Mouse (Mus musculus): ENCODE measurements around the gene Def8. TPM values are rescaled to one million over a fixed set of nuclear protein-coding genes. Genes with fewer than 3 reads are reported as not detected.

Gene Def8
- polyA plus RNA-seq, 1 experiment: 30.8 TPM

- Histone ChIP-seq H3K4me1 (ENCODE audit: control insufficient read depth, insufficient read depth, low read length) (peaks cover 17% of the 10 kb centered on the region), H3K4me3 (ENCODE audit: insufficient read depth, low read length) (peak overlapping the region; percentile 77), H3K27ac (ENCODE audit: insufficient read depth, low read depth, low read length) (peak overlapping the region; percentile 77)
- TF ChIP-seq POLR2A (IDR thresholded peaks at IDR 0.05; ENCODE audit: borderline replicate concordance, low read depth, low read length) (no peak), CTCF (IDR thresholded peaks at IDR 0.05; ENCODE audit: low read depth, low read length) (no peak)
These were observed 55.3 kb downstream of the Def8 start for GRCm38 (mm10) chr8:123478456-123479218.

DNA sequence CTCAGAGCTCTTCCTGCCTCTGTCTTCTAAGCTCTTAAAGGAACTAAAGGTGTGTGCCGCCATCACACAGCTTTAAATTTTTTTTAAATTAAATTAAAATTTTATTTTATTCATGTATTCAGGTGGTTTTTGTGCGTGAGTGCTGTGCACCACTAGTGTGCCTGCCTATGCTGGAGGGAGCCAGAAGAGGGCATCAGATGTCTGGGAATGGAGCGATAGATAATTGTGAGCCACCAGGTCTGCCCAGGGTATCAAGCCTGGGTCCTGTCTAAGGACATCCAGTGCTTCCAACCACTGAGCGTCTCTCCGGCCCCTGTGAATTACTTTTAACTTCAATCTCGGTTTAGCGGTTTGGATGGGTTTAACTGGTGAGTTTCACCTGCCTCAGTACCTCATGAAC is 59.3 kb downstream of the Def8 start:
- no peak overlapping the region for H3K4me3 ChIP-seq (ENCODE audit: insufficient read depth, low read length)
- H3K4me1 ChIP-seq (ENCODE audit: control insufficient read depth, insufficient read depth, low read length): peaks cover 5% of the 10 kb centered on the region
- H3K27ac ChIP-seq (ENCODE audit: insufficient read depth, low read depth, low read length): no peak overlapping the region
- TF ChIP-seq POLR2A (IDR thresholded peaks at IDR 0.05; ENCODE audit: borderline replicate concordance, low read depth, low read length) (no peak), CTCF (IDR thresholded peaks at IDR 0.05; ENCODE audit: low read depth, low read length) (no peak)

GRCm38 (mm10) chr8:123491280-123492075 is 68.2 kb downstream of the Def8 start:
- H3K27ac ChIP-seq (ENCODE audit: insufficient read depth, low read depth, low read length): no peak overlapping the region
- no peaks in the 10 kb centered on the region for H3K4me1 ChIP-seq (ENCODE audit: control insufficient read depth, insufficient read depth, low read length)
- no peak for TF ChIP-seq POLR2A (IDR thresholded peaks at IDR 0.05; ENCODE audit: borderline replicate concordance, low read depth, low read length)
- no peak for TF ChIP-seq CTCF (IDR thresholded peaks at IDR 0.05; ENCODE audit: low read depth, low read length)
- H3K4me3 ChIP-seq (ENCODE audit: insufficient read depth, low read length): no peak overlapping the region

DNA sequence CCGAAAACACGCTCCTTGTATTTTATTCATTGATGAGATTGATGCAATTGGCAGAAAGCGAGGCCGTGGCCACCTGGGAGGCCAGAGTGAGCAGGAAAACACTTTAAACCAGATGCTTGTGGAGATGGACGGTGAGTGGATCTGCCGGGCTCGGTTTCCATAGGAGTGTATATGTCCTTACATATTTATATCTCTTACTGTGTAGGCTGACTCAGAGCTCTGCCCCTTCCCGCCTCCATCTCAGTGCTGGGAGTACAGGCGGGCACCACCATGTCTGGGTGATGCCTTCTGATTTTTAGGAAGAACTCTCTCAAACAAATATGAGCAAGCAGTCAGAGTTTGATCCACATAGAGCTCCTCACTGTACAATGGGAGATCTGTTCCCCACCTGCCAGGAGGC is 69.6 kb downstream of the Def8 start:
- no peaks in the 10 kb centered on the region for H3K4me1 ChIP-seq (ENCODE audit: control insufficient read depth, insufficient read depth, low read length)
- no peak for TF ChIP-seq CTCF (IDR thresholded peaks at IDR 0.05; ENCODE audit: low read depth, low read length)
- TF ChIP-seq POLR2A (IDR thresholded peaks at IDR 0.05; ENCODE audit: borderline replicate concordance, low read depth, low read length): no peak
- H3K27ac ChIP-seq (ENCODE audit: insufficient read depth, low read depth, low read length): no peak overlapping the region
- no peak overlapping the region for H3K4me3 ChIP-seq (ENCODE audit: insufficient read depth, low read length)

- Histone ChIP-seq H3K27ac (ENCODE audit: insufficient read depth, low read depth, low read length) (no peak overlapping the region), H3K4me1 (ENCODE audit: control insufficient read depth, insufficient read depth, low read length) (no peaks in the 10 kb centered on the region), H3K4me3 (ENCODE audit: insufficient read depth, low read length) (no peak overlapping the region)
- TF ChIP-seq POLR2A (IDR thresholded peaks at IDR 0.05; ENCODE audit: borderline replicate concordance, low read depth, low read length): no peak
- no peak for TF ChIP-seq CTCF (IDR thresholded peaks at IDR 0.05; ENCODE audit: low read depth, low read length)
These were observed 74.4 kb downstream of the Def8 start for GRCm38 (mm10) chr8:123497699-123498098.

- H3K27ac ChIP-seq (ENCODE audit: insufficient read depth, low read depth, low read length): no peak overlapping the region
- H3K4me3 ChIP-seq (ENCODE audit: insufficient read depth, low read length): no peak overlapping the region
- H3K4me1 ChIP-seq (ENCODE audit: control insufficient read depth, insufficient read depth, low read length): no peaks in the 10 kb centered on the region
- TF ChIP-seq POLR2A (IDR thresholded peaks at IDR 0.05; ENCODE audit: borderline replicate concordance, low read depth, low read length) (no peak), CTCF (IDR thresholded peaks at IDR 0.05; ENCODE audit: low read depth, low read length) (no peak)
These were observed 75.6 kb downstream of the Def8 start for GRCm38 (mm10) chr8:123498963-123499362.

- H3K4me3 ChIP-seq (ENCODE audit: insufficient read depth, low read length): no peak overlapping the region
- no peak for TF ChIP-seq POLR2A (IDR thresholded peaks at IDR 0.05; ENCODE audit: borderline replicate concordance, low read depth, low read length)
- no peak for TF ChIP-seq CTCF (IDR thresholded peaks at IDR 0.05; ENCODE audit: low read depth, low read length)
These were observed 76.2 kb downstream of the Def8 start for GRCm38 (mm10) chr8:123499556-123499955.

DNA sequence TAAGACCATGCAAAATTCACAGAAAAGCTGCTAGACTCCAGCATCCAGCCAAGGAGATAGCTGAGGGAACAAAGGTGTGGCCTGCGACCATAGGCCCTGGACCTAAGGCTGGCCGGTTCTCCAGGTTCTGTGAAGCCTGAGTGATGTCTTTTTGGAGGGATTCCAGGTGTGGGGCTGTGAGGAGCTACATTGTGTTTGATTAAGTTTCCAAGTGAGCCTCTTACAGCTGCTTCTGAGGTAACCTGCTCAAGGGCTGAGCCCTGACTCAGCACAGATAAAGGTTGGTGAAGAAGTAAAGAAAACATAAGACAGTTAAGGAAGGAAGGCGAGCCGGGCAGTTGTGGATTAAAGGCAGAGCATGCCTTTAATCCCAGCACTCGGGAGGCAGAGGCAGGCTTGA is 78.9 kb downstream of the Def8 start:
- Histone ChIP-seq H3K4me3 (ENCODE audit: insufficient read depth, low read length) (no peak overlapping the region), H3K4me1 (ENCODE audit: control insufficient read depth, insufficient read depth, low read length) (no peaks in the 10 kb centered on the region), H3K27ac (ENCODE audit: insufficient read depth, low read depth, low read length) (no peak overlapping the region)
- no peak for TF ChIP-seq CTCF (IDR thresholded peaks at IDR 0.05; ENCODE audit: low read depth, low read length)
- no peak for TF ChIP-seq POLR2A (IDR thresholded peaks at IDR 0.05; ENCODE audit: borderline replicate concordance, low read depth, low read length)

More at GRCm38 (mm10) chr8:123499556-123499955, 76.2 kb downstream of the Def8 start:
- Histone ChIP-seq H3K4me1 (ENCODE audit: control insufficient read depth, insufficient read depth, low read length) (no peaks in the 10 kb centered on the region), H3K27ac (ENCODE audit: insufficient read depth, low read depth, low read length) (no peak overlapping the region)

DNA sequence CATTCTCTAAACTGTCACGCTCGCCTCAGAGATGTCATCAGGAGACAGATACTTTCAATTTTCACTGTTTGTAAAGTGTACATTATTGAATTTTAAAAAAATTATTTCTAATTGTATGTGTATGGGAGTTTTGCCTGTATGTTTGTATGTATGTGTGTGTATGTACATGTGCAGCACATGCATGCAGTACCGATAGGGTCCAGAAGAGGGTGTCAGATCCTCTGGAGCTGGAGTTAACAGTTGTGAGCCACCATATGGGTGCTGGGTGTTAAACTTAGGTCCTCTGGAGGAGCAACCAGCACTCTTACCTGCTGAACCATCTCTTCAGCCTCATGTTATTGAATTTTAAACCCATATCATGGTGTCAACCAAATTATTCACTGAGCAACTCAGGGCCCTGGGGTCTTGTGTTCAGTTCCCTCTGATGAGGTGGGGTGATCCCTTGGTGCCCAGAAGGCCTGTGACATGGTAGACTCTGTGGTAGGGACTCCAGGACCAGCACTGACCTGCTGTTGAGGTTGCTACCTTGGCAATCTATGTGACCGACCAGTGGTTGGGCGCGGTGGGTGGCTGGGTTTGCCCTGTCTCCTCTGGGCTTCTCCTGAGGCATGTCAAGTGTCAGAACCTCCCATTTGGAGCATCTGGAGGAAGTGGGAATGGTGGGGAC is 80.6 kb downstream of the Def8 start:
- Histone ChIP-seq H3K4me1 (ENCODE audit: control insufficient read depth, insufficient read depth, low read length) (no peaks in the 10 kb centered on the region), H3K27ac (ENCODE audit: insufficient read depth, low read depth, low read length) (no peak overlapping the region), H3K4me3 (ENCODE audit: insufficient read depth, low read length) (no peak overlapping the region)
- no peak for TF ChIP-seq POLR2A (IDR thresholded peaks at IDR 0.05; ENCODE audit: borderline replicate concordance, low read depth, low read length)
- no peak for TF ChIP-seq CTCF (IDR thresholded peaks at IDR 0.05; ENCODE audit: low read depth, low read length)

Data from bone marrow macrophage, adult 2 months (primary cell).